Mouse (Mus musculus): ENCODE measurements around the gene Wdhd1. TPM values are rescaled to one million over a fixed set of nuclear protein-coding genes. Genes with fewer than 3 reads are reported as not detected.
A peak's percentile ranks its signal among the peaks of the same experiment; 100 is the strongest.
"Not testable (repeated sequence)": the region's sequence is repeated elsewhere in the genome, so short reads cannot be mapped to it uniquely, and the experiment has no call there.

Wdhd1 gene
- 36.5 and 39.0 TPM in 2 replicates for polyA plus RNA-seq (2014; fragmentation: Nextera tagmentation; extraction: Ambion mirVana)

GRCm38 (mm10) chr14:47276637-47277393 lies at the start of gene Wdhd1, which contains the start of gene Socs4:
Gene Wdhd1 (minus strand): TSS chr14:47276857.
Gene Socs4 (plus strand): TSS chr14:47276931.
- Histone ChIP-seq H3K36me3 (ENCODE audit: control insufficient read depth, insufficient read depth, low read length) (peaks cover 6% of the 10 kb centered on the region), H3K4me3 (ENCODE audit: low read depth, low read length) (peak within 1 kb of the TSS; percentile 58), H3K27me3 (ENCODE audit: control insufficient read depth, insufficient read depth, low read length) (no peaks in the 10 kb centered on the region), H3K4me2 (replicated peaks; ENCODE audit: low read depth, low read length) (peak within 1 kb of the TSS; percentile 71), H3K9me3 (ENCODE audit: control insufficient read depth, low read depth, low read length) (no peaks in the 10 kb centered on the region), H3K9ac (replicated peaks; ENCODE audit: low read depth, low read length) (peak within 1 kb of the TSS; percentile 88), H3K27ac (ENCODE audit: low read length) (peak within 1 kb of the TSS; percentile 93), H3K4me1 (ENCODE audit: control insufficient read depth, insufficient read depth, low read length) (peaks cover 8% of the 10 kb centered on the region)
- ATAC-seq (ENCODE audit: insufficient number of reproducible peaks, insufficient read depth, low FRiP score, low read depth) = peak; percentile 97
- WGBS = under 1% methylated on average over 76 of the region's 77 CpGs

- no peak for ATAC-seq (ENCODE audit: insufficient number of reproducible peaks, insufficient read depth, low FRiP score, low read depth)
- Histone ChIP-seq H3K4me1 (ENCODE audit: control insufficient read depth, insufficient read depth, low read length) (no peaks in the 10 kb centered on the region), H3K9me3 (ENCODE audit: control insufficient read depth, low read depth, low read length) (no peaks in the 10 kb centered on the region), H3K4me2 (replicated peaks; ENCODE audit: low read depth, low read length) (no peak overlapping the region), H3K27ac (ENCODE audit: low read length) (no peak overlapping the region), H3K27me3 (ENCODE audit: control insufficient read depth, insufficient read depth, low read length) (no peaks in the 10 kb centered on the region), H3K4me3 (ENCODE audit: low read depth, low read length) (no peak overlapping the region), H3K9ac (replicated peaks; ENCODE audit: low read depth, low read length) (no peak overlapping the region), H3K36me3 (ENCODE audit: control insufficient read depth, insufficient read depth, low read length) (no peaks in the 10 kb centered on the region)
- 85% methylated on average over 9 of the region's 9 CpGs for WGBS
These were observed 49.5 kb upstream of the Wdhd1 start for GRCm38 (mm10) chr14:47325965-47326761.

GRCm38 (mm10) chr14:47321581-47321980 lies 44.9 kb upstream of the Wdhd1 start:
- not testable (repeated sequence) for H3K9me3 ChIP-seq (ENCODE audit: control insufficient read depth, low read depth, low read length); ATAC-seq (ENCODE audit: insufficient number of reproducible peaks, insufficient read depth, low FRiP score, low read depth); H3K4me3 ChIP-seq (ENCODE audit: low read depth, low read length); H3K27ac ChIP-seq (ENCODE audit: low read length); H3K4me2 ChIP-seq (replicated peaks; ENCODE audit: low read depth, low read length); H3K9ac ChIP-seq (replicated peaks; ENCODE audit: low read depth, low read length); H3K27me3 ChIP-seq (ENCODE audit: control insufficient read depth, insufficient read depth, low read length); H3K4me1 ChIP-seq (ENCODE audit: control insufficient read depth, insufficient read depth, low read length)
- peaks cover 13% of the 10 kb centered on the region for H3K36me3 ChIP-seq (ENCODE audit: control insufficient read depth, insufficient read depth, low read length)
- 88% methylated on average over 6 of the region's 8 CpGs for WGBS

GRCm38 (mm10) chr14:47319362-47319761 lies 42.7 kb upstream of the Wdhd1 start:
- H3K36me3 ChIP-seq (ENCODE audit: control insufficient read depth, insufficient read depth, low read length) = peaks cover 19% of the 10 kb centered on the region
- 93% methylated on average over 5 of the region's 5 CpGs for WGBS
- no peak for ATAC-seq (ENCODE audit: insufficient number of reproducible peaks, insufficient read depth, low FRiP score, low read depth)

GRCm38 (mm10) chr14:47310342-47311181 lies 33.9 kb upstream of the Wdhd1 start:
- no peak overlapping the region for H3K4me3 ChIP-seq (ENCODE audit: low read depth, low read length)
- no peaks in the 10 kb centered on the region for H3K4me1 ChIP-seq (ENCODE audit: control insufficient read depth, insufficient read depth, low read length)
- ATAC-seq (ENCODE audit: insufficient number of reproducible peaks, insufficient read depth, low FRiP score, low read depth) = no peak; the same call in 1 of the 2 replicates
- H3K4me2 ChIP-seq (replicated peaks; ENCODE audit: low read depth, low read length) = no peak overlapping the region
- H3K27ac ChIP-seq (ENCODE audit: low read length) = no peak overlapping the region
- no peaks in the 10 kb centered on the region for H3K27me3 ChIP-seq (ENCODE audit: control insufficient read depth, insufficient read depth, low read length)
- H3K9me3 ChIP-seq (ENCODE audit: control insufficient read depth, low read depth, low read length) = no peaks in the 10 kb centered on the region
- H3K9ac ChIP-seq (replicated peaks; ENCODE audit: low read depth, low read length) = no peak overlapping the region
- WGBS = 96% methylated on average over 18 of the region's 18 CpGs
- H3K36me3 ChIP-seq (ENCODE audit: control insufficient read depth, insufficient read depth, low read length) = peaks cover 40% of the 10 kb centered on the region

More at GRCm38 (mm10) chr14:47319362-47319761, 42.7 kb upstream of the Wdhd1 start:
- no peaks in the 10 kb centered on the region for H3K9me3 ChIP-seq (ENCODE audit: control insufficient read depth, low read depth, low read length)
- no peak overlapping the region for H3K27ac ChIP-seq (ENCODE audit: low read length)
- no peak overlapping the region for H3K9ac ChIP-seq (replicated peaks; ENCODE audit: low read depth, low read length)
- no peaks in the 10 kb centered on the region for H3K4me1 ChIP-seq (ENCODE audit: control insufficient read depth, insufficient read depth, low read length)
- H3K4me3 ChIP-seq (ENCODE audit: low read depth, low read length) = no peak overlapping the region
- H3K27me3 ChIP-seq (ENCODE audit: control insufficient read depth, insufficient read depth, low read length) = no peaks in the 10 kb centered on the region
- no peak overlapping the region for H3K4me2 ChIP-seq (replicated peaks; ENCODE audit: low read depth, low read length)

GRCm38 (mm10) chr14:47309061-47309460 lies 32.4 kb upstream of the Wdhd1 start:
- ATAC-seq (ENCODE audit: insufficient number of reproducible peaks, insufficient read depth, low FRiP score, low read depth) = no peak
- H3K27ac ChIP-seq (ENCODE audit: low read length) = no peak overlapping the region
- H3K9me3 ChIP-seq (ENCODE audit: control insufficient read depth, low read depth, low read length) = no peaks in the 10 kb centered on the region
- no peak overlapping the region for H3K4me3 ChIP-seq (ENCODE audit: low read depth, low read length)
- 87% methylated on average over 1 of the region's 1 CpGs for WGBS
- H3K4me2 ChIP-seq (replicated peaks; ENCODE audit: low read depth, low read length) = no peak overlapping the region
- no peaks in the 10 kb centered on the region for H3K27me3 ChIP-seq (ENCODE audit: control insufficient read depth, insufficient read depth, low read length)
- no peaks in the 10 kb centered on the region for H3K4me1 ChIP-seq (ENCODE audit: control insufficient read depth, insufficient read depth, low read length)
- H3K9ac ChIP-seq (replicated peaks; ENCODE audit: low read depth, low read length) = no peak overlapping the region
- peaks cover 31% of the 10 kb centered on the region for H3K36me3 ChIP-seq (ENCODE audit: control insufficient read depth, insufficient read depth, low read length)

GRCm38 (mm10) chr14:47307669-47308068 lies 31.0 kb upstream of the Wdhd1 start:
- peaks cover 33% of the 10 kb centered on the region for H3K36me3 ChIP-seq (ENCODE audit: control insufficient read depth, insufficient read depth, low read length)
- no peak overlapping the region for H3K4me2 ChIP-seq (replicated peaks; ENCODE audit: low read depth, low read length)
- WGBS = 74% methylated on average over 3 of the region's 3 CpGs
- no peaks in the 10 kb centered on the region for H3K9me3 ChIP-seq (ENCODE audit: control insufficient read depth, low read depth, low read length)
- H3K27me3 ChIP-seq (ENCODE audit: control insufficient read depth, insufficient read depth, low read length) = no peaks in the 10 kb centered on the region
- no peak overlapping the region for H3K27ac ChIP-seq (ENCODE audit: low read length)
- no peak overlapping the region for H3K4me3 ChIP-seq (ENCODE audit: low read depth, low read length)
- no peak for ATAC-seq (ENCODE audit: insufficient number of reproducible peaks, insufficient read depth, low FRiP score, low read depth)
- no peaks in the 10 kb centered on the region for H3K4me1 ChIP-seq (ENCODE audit: control insufficient read depth, insufficient read depth, low read length)
- H3K9ac ChIP-seq (replicated peaks; ENCODE audit: low read depth, low read length) = no peak overlapping the region

- no peak for ATAC-seq (ENCODE audit: insufficient number of reproducible peaks, insufficient read depth, low FRiP score, low read depth)
- Histone ChIP-seq H3K4me2 (replicated peaks; ENCODE audit: low read depth, low read length) (no peak overlapping the region), H3K36me3 (ENCODE audit: control insufficient read depth, insufficient read depth, low read length) (peaks cover 24% of the 10 kb centered on the region), H3K9me3 (ENCODE audit: control insufficient read depth, low read depth, low read length) (no peaks in the 10 kb centered on the region), H3K4me3 (ENCODE audit: low read depth, low read length) (no peak overlapping the region), H3K4me1 (ENCODE audit: control insufficient read depth, insufficient read depth, low read length) (no peaks in the 10 kb centered on the region), H3K27me3 (ENCODE audit: control insufficient read depth, insufficient read depth, low read length) (no peaks in the 10 kb centered on the region), H3K27ac (ENCODE audit: low read length) (no peak overlapping the region), H3K9ac (replicated peaks; ENCODE audit: low read depth, low read length) (no peak overlapping the region)
- 77% methylated on average over 4 of the region's 4 CpGs for whole genome bisulfite sequencing
These were observed 29.3 kb upstream of the Wdhd1 start for GRCm38 (mm10) chr14:47305933-47306332.
